Mouse (Mus musculus) ES-Bruce4 (cell line): ENCODE data around the gene Itgb2. TPM values are rescaled to one million over a fixed set of nuclear protein-coding genes. Genes with fewer than 3 reads are reported as not detected.

Experiments used
- H3K27ac ChIP-seq: 2 replicates; pipeline ENCODE4 v1.5.1; 2012; ENCODE audit warnings: low read length, inconsistent platforms; ENCODE audit not compliant: insufficient read depth
- H3K27me3 ChIP-seq: 2 replicates; pipeline ENCODE4 v1.6.1; 2012; ENCODE audit warnings: mild to moderate bottlenecking, low read length, inconsistent platforms; ENCODE audit not compliant: control insufficient read depth, poor library complexity, insufficient read depth, severe bottlenecking
- H3K36me3 ChIP-seq: 2 replicates; pipeline ENCODE4 v1.6.1; 2012; ENCODE audit warnings: inconsistent platforms, mild to moderate bottlenecking, low read length, moderate library complexity; ENCODE audit not compliant: control insufficient read depth, poor library complexity, insufficient read depth, severe bottlenecking
- H3K4me1 ChIP-seq: one replicate; pipeline ENCODE4 v1.8.1; 2011; ENCODE audit warnings: low read length; ENCODE audit not compliant: control insufficient read depth, insufficient read depth
- H3K4me3 ChIP-seq: 2 replicates; pipeline ENCODE4 v1.5.1; 2011; ENCODE audit warnings: low read depth, mild to moderate bottlenecking, low read length
- H3K9ac ChIP-seq: 2 replicates; pipeline ENCODE4 v1.6.1; 2012; ENCODE audit warnings: low read depth, mild to moderate bottlenecking, inconsistent platforms; ENCODE audit not compliant: poor library complexity, severe bottlenecking
- H3K9me3 ChIP-seq: replicated peaks from 2 replicates; pipeline ENCODE4 v1.6.1; 2012; ENCODE audit warnings: mild to moderate bottlenecking, low read length, inconsistent platforms; ENCODE audit not compliant: control insufficient read depth, poor library complexity, insufficient read depth, severe bottlenecking
- CTCF ChIP-seq: IDR thresholded peaks from one replicate; pipeline ENCODE4 v1.8.1; 2011; ENCODE audit warnings: low read depth, low read length
- EP300 ChIP-seq: IDR thresholded peaks from 2 replicates; pipeline ENCODE4 v1.6.1; 2011; ENCODE audit warnings: low read depth, low read length; ENCODE audit not compliant: insufficient read depth
- POLR2A ChIP-seq: IDR thresholded peaks from one replicate; pipeline ENCODE4 v1.8.1; 2011; ENCODE audit warnings: low read length; ENCODE audit not compliant: insufficient read depth
- polyA plus RNA-seq: library from polyadenylated mRNA; stranded (reverse); fragments of >200 nt; gene quantifications from 2 replicates; pipeline ENCODE4 v1.2.4, GENCODE M21; 2011; ENCODE audit warnings: low read depth; ENCODE audit not compliant: missing spikeins, insufficient read depth, insufficient read length

The Itgb2 gene
- polyA plus RNA-seq, 1 experiment: 0.82 TPM

DNA sequence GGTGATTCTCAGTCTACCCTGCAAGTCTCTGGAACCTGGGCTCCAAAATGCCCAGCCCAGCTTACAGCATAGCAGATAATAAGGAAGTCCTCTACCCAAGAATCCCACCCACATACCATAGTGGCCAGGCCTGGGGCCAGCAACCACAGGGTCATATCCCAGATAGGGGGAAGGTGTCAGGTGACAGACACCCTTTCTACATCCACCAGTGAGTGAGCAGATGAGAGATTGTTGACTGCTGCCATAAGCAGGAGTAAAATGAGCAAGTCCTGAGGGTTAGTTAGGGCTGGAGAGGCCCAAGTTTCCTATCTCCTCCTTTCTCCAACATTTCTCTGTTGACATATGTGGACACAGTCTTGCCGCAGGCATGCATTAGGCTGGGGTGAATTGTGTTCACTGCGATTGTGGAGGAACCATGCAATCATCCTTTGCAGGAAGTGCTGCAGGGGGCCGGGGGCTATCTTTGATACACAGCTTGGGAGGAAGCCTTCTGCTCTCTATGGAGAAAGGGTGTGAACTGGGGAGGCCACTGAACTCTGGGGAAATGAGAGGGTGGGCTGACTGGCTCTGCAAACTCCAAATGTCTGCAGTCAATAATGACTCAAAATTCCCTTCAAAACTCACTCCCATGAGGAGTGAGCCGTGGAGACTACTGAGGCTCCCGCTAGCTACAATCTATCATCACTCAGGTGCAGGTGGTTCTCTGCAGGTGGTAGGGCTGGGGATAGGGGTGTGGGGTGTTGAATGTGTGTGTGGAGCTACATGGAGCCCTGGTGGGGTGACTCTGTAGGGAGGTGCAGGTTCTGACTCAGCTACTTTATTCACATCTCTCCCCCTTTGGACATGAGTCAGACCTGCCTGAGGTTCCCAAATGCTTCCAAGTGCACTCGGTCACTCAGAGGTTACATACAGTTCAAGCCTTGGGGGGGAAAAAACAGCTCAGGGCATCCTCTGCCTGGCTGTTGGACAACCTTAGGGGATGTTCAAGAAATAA is 1.3 kb downstream of the Itgb2 start:
- no peaks in the 10 kb centered on the region for H3K27me3 ChIP-seq
- TF ChIP-seq CTCF (no peak), EP300 (no peak), POLR2A (no peak)

DNA sequence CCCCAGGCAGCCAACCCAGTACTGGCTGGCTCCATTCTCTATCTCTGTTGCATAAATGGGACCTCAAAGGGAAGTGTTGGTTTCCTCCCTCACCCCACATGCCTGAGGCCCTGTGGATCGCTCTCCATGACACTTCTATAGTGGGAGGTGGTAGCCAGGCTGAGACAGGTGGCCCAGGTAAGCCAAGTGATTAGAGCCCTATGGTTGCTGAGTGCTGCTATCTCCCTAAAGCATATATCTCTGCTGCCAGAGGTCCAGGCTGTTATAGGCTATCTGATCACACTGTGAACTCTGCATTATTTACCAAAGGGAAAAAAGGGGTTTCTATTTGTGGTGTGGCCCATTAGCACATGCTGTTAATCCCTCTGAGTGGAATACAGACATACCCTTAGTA is 2.0 kb downstream of the Itgb2 start:
- Histone ChIP-seq H3K36me3 (no peaks in the 10 kb centered on the region), H3K4me3 (no peak overlapping the region), H3K9ac (no peak overlapping the region), H3K27me3 (no peaks in the 10 kb centered on the region), H3K9me3 (no peaks in the 10 kb centered on the region), H3K4me1 (no peaks in the 10 kb centered on the region), H3K27ac (no peak overlapping the region)
- no peak for TF ChIP-seq POLR2A
- no peak for TF ChIP-seq EP300
- TF ChIP-seq CTCF: no peak

More for the DNA sequence above, 1.3 kb downstream of the Itgb2 start:
- Histone ChIP-seq H3K4me3 (no peak overlapping the region), H3K36me3 (no peaks in the 10 kb centered on the region), H3K9me3 (no peaks in the 10 kb centered on the region), H3K9ac (no peak overlapping the region), H3K27ac (no peak overlapping the region), H3K4me1 (no peaks in the 10 kb centered on the region)

DNA sequence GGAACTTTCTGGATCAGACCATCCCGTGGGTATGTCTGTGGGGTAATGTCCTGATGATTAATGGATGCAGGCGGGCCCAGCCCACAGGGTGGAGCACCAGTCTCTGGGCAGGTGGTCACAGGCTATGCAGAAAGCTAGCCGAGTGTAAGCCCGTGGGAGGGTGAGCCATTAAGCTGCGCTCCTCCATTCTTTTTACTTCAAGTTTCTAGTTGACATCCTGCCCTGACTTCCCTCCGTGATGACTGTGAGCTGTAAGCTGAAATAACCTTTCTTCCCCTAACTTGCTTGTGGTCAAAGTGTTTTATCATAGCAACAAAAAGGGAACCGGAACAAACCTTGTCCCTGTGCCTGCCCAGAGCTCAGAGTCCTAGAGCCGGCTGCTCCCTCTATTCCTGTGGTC is 6.7 kb downstream of the Itgb2 start:
- no peak overlapping the region for H3K9ac ChIP-seq
- H3K4me1 ChIP-seq: no peaks in the 10 kb centered on the region
- no peaks in the 10 kb centered on the region for H3K36me3 ChIP-seq
- H3K9me3 ChIP-seq: no peaks in the 10 kb centered on the region
- H3K4me3 ChIP-seq: no peak overlapping the region
- no peak overlapping the region for H3K27ac ChIP-seq
- TF ChIP-seq POLR2A (no peak), CTCF (no peak), EP300 (no peak)
- H3K27me3 ChIP-seq: no peaks in the 10 kb centered on the region

DNA sequence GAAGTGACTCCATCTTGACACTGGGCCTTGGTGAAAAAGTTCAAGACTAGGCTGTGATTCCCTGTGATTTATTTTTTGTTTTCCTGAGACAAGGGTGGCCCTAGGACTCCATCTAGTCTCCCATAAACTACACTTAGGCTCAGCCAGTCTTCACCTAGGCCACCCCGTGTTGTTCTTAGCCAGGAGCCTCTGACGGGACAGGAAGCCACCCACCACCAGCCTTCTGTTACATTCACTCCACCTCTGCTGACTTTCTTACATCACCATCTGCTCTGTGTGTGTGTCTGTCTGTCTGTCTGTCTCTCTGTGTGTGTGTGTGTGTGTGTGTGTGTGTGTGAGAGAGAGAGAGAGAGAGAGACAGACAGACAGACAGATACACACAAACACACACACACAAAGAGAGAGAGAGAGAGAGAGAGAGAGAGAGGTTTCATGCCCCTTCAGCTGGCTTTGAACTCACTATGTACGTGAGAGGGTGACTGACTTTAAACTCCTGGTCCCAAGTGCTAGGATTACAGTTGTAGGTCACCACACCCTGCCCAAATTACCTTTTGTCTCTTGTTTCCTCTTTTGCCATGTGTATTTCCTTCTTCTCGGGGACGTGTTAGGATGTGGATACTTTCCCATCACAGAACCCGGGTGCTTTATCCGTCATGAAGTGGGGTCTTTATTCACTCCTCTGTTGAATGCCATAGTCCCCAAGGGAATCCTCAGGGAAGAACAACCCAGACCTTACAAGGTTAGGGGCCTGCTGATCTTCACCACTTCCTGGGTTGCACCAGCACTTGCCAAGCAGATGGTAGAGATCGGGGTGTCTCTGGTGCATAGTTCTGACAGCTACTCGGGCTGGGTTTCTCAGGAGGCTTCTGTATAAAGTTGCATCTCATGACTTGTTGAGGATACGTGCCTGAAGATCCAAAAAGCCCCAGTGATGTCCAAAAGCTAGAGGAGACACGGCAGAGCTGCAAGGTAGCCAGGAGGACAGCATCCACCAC is 7.5 kb downstream of the Itgb2 start:
- Histone ChIP-seq H3K4me3 (no peak overlapping the region), H3K4me1 (no peaks in the 10 kb centered on the region), H3K27ac (no peak overlapping the region), H3K9me3 (no peaks in the 10 kb centered on the region), H3K36me3 (no peaks in the 10 kb centered on the region), H3K9ac (no peak overlapping the region), H3K27me3 (no peaks in the 10 kb centered on the region)
- no peak for TF ChIP-seq POLR2A
- no peak for TF ChIP-seq EP300
- TF ChIP-seq CTCF: no peak

DNA sequence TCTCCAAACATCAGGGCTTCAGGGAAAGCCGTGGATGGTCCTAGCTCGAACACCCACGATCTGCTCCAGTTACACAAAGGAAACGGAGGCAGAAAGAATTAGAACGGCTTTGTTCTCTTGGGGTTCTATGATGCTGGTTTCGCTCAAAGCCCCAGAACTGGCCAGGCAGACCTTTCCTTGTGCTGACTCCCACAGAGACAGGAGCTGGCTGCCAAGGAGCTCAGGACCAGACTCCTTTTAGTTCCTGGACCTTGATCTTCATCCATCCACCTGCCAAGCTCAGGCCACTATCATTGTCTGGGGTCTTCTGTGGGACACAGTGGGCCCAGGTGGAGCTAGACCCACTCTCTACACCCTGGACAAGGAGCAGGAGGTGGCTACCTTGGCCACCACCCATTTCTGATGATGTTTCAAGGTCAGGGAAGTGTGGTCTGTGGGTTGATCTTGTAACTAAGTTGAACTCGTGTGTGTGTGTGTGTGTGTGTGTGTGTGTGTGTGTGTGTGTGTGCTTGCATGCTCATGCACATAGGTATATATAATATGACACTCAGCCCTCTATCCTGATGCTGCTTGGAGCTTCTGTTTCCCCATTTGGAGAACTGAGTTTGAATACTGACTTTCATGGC is 9.4 kb downstream of the Itgb2 start:
- Histone ChIP-seq H3K9me3 (no peaks in the 10 kb centered on the region), H3K4me1 (no peaks in the 10 kb centered on the region), H3K9ac (no peak overlapping the region), H3K4me3 (no peak overlapping the region), H3K27ac (no peak overlapping the region), H3K36me3 (no peaks in the 10 kb centered on the region), H3K27me3 (no peaks in the 10 kb centered on the region)
- TF ChIP-seq EP300 (no peak), POLR2A (no peak)
